Mouse (Mus musculus) heart, postnatal 0 days (tissue): ENCODE results near the gene Gimap9.

ENCODE experiments used
- CTCF ChIP-seq: IDR thresholded peaks from 2 replicates; pipeline ENCODE4 v1.5.1; 2016; ENCODE audit warnings: antibody characterized with exemption, control low read depth, low read depth
- EP300 ChIP-seq: IDR thresholded peaks from 2 replicates; pipeline ENCODE4 v1.6.1; 2016; ENCODE audit warnings: antibody characterized with exemption, low read depth

GRCm38 (mm10) chr6:48665471-48665870 is 10.5 kb upstream of the Gimap9 start:
- TF ChIP-seq CTCF (no peak), EP300 (no peak)
